Comparison of ENCODE assay signal across 18 mouse cellular contexts in the genomic region with DNA sequence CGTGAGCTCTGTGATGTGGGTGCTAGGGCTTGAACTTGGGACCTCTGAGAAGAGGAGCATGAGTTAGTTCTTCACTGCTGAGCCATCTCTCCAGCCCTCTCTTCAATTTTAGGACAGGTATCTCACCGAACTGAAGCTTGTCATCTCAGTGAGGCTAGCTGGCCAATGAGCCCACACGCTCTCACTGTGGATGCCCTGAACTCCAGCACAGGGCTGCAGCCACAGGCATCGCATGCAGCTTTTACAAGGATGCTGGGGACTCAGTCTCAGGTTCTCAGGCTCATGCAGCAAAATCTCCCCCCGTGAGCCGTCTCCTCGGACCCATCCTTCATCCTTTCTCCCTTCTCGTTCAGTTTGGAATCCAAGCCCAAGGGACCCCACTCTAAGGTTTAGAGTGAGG. TPM values are rescaled to one million over a fixed set of nuclear protein-coding genes. Genes with fewer than 3 reads are reported as not detected.
"Had no signal": no experiment of that assay in that cellular context is flagged by ENCODE, and none has a peak within 500 bp of the region (broad histone marks: within the 10 kb centered on the region; RNA-seq: fewer than 3 reads in every experiment).

No protein-coding gene starts in this region.

- ATAC-seq: liver, embryonic 12.5 days; liver, postnatal 0 days; lung, postnatal 0 days; midbrain, embryonic 13.5 days; midbrain, embryonic 15.5 days; midbrain, embryonic 16.5 days had no signal

- DNase-seq: left cerebral cortex, postnatal 4 days; liver; liver, embryonic 13.5 days; liver, postnatal 0 days; lung, adult 18-20 months; lung, adult 2 months; lung, embryonic 14.5 days; lung, postnatal 10 days; lung, postnatal 14 days; lung, postnatal 36 days; lung, postnatal 4 days; midbrain, embryonic 14.5 days had no signal

RNA-seq across cellular contexts. Expression of gene Apold1, which starts 16.6 kb away (rescaled TPM):
- total RNA-seq: megakaryocyte progenitor cell, adult 5-6 weeks had no signal
